Mouse (Mus musculus) heart, embryonic 13.5 days (tissue): ENCODE results near the gene Rufy1. TPM values are rescaled to one million over a fixed set of nuclear protein-coding genes. Genes with fewer than 3 reads are reported as not detected.
A peak's percentile ranks its signal among the peaks of the same experiment; 100 is the strongest.
"Not testable (repeated sequence)": the region's sequence is repeated elsewhere in the genome, so short reads cannot be mapped to it uniquely, and the experiment has no call there.

Experiments used
- ATAC-seq: fragments of 200-750 bp; cut with Nextera tagmentation; 2 replicates; pipeline ENCODE4 v1.8.0; 2017; ENCODE audit warnings: moderate TSS enrichment; ENCODE audit not compliant: insufficient number of reproducible peaks, low FRiP score, low TSS enrichment; ENCODE audit errors: extremely low read depth
- H3K27ac ChIP-seq: fragments of 300-500 bp; sonication (generic); replicated peaks from 2 replicates; pipeline ENCODE4 v1.5.1; 2015; ENCODE audit warnings: moderate library complexity, mild to moderate bottlenecking, inconsistent platforms
- H3K27me3 ChIP-seq: fragments of 300-500 bp; sonication (generic); replicated peaks from 2 replicates; pipeline ENCODE4 v1.6.1; 2015; ENCODE audit warnings: mild to moderate bottlenecking, inconsistent platforms
- H3K36me3 ChIP-seq: fragments of 300-500 bp; sonication (generic); 2 replicates; pipeline ENCODE4 v1.6.1; 2015; ENCODE audit warnings: mild to moderate bottlenecking, inconsistent platforms
- H3K4me1 ChIP-seq: fragments of 300-500 bp; sonication (generic); 2 replicates; pipeline ENCODE4 v1.6.1; 2015; ENCODE audit warnings: inconsistent platforms
- H3K4me2 ChIP-seq: fragments of 300-500 bp; sonication (generic); 2 replicates; pipeline ENCODE4 v1.6.1; 2015; ENCODE audit warnings: inconsistent platforms, mild to moderate bottlenecking, moderate library complexity
- H3K4me3 ChIP-seq: fragments of 300-500 bp; sonication (generic); 2 replicates; pipeline ENCODE4 v1.5.1; 2015; ENCODE audit warnings: moderate library complexity, mild to moderate bottlenecking, inconsistent platforms
- H3K9ac ChIP-seq: fragments of 300-500 bp; sonication (generic); 2 replicates; pipeline ENCODE4 v1.6.1; 2015; ENCODE audit warnings: inconsistent platforms, mild to moderate bottlenecking, moderate library complexity
- H3K9me3 ChIP-seq: fragments of 300-500 bp; sonication (generic); 2 replicates; pipeline ENCODE4 v1.6.1; 2016; ENCODE audit warnings: inconsistent platforms
- WGBS: fragments of 180-500 bp; shearing (Covaris S2); methylation state at CpG from one replicate; pipeline ENCODE4 v1.1.7; 2015; ENCODE audit warnings: mixed read lengths; 5-methylcytosine and 5-hydroxymethylcytosine counted together
- polyA plus RNA-seq: library from polyadenylated mRNA; unstranded; fragments of >200 nt; fragmentation: Nextera tagmentation; extraction: Ambion mirVana; gene quantifications from 2 replicates; pipeline ENCODE4 v1.2.1, GENCODE M21; 2015

The Rufy1 gene
- polyA plus RNA-seq, 1 experiment from 2014 or later, result 19.5 TPM

DNA sequence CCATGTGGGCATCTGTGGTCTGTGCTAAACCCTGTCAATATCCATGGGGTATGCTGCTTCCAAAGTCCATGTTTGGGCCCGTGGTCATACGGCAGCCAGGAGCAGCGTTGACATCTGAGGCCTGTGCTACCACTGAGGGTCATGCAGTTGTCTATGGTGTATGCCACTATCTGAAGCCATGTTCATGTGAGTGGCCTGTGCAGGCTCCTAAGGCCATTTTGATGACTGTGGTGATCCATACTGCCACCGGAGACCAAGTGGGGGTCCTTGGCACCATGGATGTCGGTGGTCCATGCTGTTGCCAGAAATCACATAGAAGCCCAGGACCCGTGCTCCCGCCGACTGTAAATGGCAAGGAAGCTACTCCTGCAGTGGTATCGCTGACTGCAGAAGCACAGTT lies 63.4 kb downstream of the Rufy1 start:
- H3K4me3 ChIP-seq, result no peak overlapping the region
- ATAC-seq, result no peak
- H3K9me3 ChIP-seq, result no peaks in the 10 kb centered on the region
- H3K9ac ChIP-seq, result no peak overlapping the region
- WGBS, result 81% methylated on average over 9 of the region's 9 CpGs
- no peak overlapping the region for H3K27ac ChIP-seq
- no peaks in the 10 kb centered on the region for H3K36me3 ChIP-seq
- H3K4me2 ChIP-seq, result no peak overlapping the region
- H3K27me3 ChIP-seq, result peaks cover 10% of the 10 kb centered on the region
- H3K4me1 ChIP-seq, result peaks cover 9% of the 10 kb centered on the region

DNA sequence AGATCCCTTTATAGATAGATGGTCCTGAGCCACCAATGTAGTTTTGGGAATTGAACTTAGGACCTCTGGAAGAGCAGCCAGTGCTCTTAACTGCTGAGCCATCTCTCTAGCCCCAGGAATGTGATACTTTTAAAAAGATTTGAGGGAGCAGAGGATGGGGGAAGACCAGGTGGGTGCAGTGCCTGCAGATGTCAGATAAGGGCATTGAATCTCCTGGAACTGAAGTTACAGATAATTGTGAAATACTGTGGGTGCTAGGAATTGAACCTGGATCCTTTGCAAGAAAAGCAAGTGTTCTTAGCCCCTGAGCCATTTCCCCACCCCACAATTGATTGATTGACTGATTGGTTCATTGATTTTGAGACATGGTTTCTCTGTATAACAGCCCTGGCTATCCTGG lies 65.6 kb downstream of the Rufy1 start:
- ATAC-seq, result no peak
- Histone ChIP-seq H3K9ac (no peak overlapping the region), H3K36me3 (no peaks in the 10 kb centered on the region), H3K4me1 (no peaks in the 10 kb centered on the region), H3K27ac (no peak overlapping the region), H3K4me2 (no peak overlapping the region), H3K9me3 (no peaks in the 10 kb centered on the region), H3K27me3 (peaks cover 10% of the 10 kb centered on the region), H3K4me3 (no peak overlapping the region)

DNA sequence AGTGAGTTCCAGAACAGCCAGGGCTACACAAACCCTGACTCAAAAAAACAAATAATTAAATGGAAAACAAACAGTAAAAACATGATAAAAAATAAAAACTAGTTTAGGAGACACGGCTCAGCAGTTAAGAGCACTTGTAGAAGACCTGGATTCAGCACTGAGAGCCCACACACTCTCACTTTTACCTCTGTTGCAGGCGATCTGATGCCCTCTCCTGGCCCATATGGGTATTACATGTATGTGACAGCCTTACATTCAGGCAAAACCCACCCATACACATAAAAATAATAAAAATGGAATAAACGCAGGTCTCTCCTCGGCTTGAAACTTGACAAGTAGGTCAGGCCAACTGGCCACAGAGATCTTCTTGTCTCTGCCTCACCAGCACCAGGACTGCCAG lies 66.4 kb downstream of the Rufy1 start:
- 6% methylated on average over 4 of the region's 4 CpGs for WGBS
- ATAC-seq, result no peak
- no peaks in the 10 kb centered on the region for H3K9me3 ChIP-seq
- no peak overlapping the region for H3K4me2 ChIP-seq
- peaks cover 11% of the 10 kb centered on the region for H3K27me3 ChIP-seq
- no peak overlapping the region for H3K4me3 ChIP-seq
- no peak overlapping the region for H3K9ac ChIP-seq
- no peaks in the 10 kb centered on the region for H3K36me3 ChIP-seq
- H3K27ac ChIP-seq, result no peak overlapping the region
- H3K4me1 ChIP-seq, result no peaks in the 10 kb centered on the region

DNA sequence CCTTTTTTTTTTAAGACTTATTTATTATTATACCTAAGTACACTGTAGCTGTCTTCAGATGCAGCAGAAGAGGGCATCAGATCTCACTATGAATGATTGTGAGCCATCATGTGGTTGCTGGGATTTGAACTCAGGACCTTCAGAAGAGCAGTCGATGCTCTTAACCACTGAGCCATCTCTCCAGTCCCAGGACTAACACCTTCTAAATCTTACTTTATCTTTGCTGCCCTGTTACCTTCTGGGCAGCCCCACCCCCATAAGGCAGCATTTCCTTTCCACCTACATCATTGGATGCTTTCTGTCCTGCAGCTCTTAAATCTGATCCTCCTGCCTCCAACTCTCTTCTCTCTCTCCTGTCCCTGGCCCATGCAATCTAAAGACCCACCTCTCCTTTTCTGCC lies 69.6 kb downstream of the Rufy1 start:
- ATAC-seq, H3K9me3 ChIP-seq, H3K27ac ChIP-seq, H3K4me2 ChIP-seq, H3K4me1 ChIP-seq, H3K9ac ChIP-seq, H3K4me3 ChIP-seq, H3K36me3 ChIP-seq: not testable (repeated sequence)
- WGBS, result 45% methylated on average over 1 of the region's 1 CpGs
- H3K27me3 ChIP-seq, result peaks cover 29% of the 10 kb centered on the region

DNA sequence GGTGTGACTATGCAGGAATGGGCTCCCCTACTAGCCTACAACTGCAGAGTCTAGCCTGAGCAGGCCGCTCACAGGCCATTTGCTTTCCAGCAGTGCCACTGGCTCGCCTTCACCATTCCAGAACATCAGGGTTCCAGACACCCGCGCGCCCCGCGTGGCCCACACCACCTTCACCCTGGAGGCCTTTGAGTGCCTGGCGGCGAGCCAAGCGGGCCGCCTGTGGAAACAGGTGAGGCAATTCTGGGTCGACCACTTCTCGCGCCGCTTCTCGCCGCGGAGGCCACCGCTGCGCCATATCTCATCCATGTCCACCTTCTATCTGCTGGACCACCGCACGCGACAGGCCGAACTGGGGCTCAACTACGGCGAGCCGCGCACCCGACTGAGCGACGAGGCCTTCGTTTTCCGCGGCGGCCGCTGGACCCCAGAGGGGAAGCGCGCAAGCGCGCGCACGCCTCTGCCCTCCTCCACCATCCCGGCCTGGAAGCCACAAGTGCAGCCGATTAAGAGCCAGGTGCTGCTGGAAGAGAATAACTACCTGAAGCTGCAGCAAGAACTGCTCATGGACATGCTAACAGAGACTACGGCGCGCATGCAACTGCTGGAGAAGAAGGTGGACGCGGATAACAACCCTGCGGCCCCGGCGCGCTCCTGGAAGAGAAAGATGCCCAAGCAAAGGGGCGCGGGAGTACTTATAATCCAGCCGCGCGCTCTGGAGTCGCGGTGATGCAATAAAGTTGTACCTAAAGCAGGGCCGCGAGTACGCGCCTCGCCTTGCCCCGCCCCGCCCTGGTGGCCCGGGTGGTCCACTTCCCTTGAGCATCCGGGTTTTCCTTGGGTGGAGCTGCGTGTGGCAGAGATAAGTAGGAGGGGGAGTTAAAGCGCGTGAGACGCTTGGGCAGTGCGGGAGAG lies 71.7 kb downstream of the Rufy1 start:
- Histone ChIP-seq H3K9me3 (no peaks in the 10 kb centered on the region), H3K27me3 (peaks cover 21% of the 10 kb centered on the region), H3K4me2 (peak overlapping the region; percentile 87), H3K9ac (peak overlapping the region; percentile 83), H3K4me1 (peaks cover 3% of the 10 kb centered on the region; the same call in 1 of the 2 replicates), H3K27ac (no peak overlapping the region), H3K4me3 (peak overlapping the region; percentile 66), H3K36me3 (no peaks in the 10 kb centered on the region)
- WGBS, result 2% methylated on average over 74 of the region's 74 CpGs
- peak; percentile 16; the same call in 1 of the 2 replicates for ATAC-seq

DNA sequence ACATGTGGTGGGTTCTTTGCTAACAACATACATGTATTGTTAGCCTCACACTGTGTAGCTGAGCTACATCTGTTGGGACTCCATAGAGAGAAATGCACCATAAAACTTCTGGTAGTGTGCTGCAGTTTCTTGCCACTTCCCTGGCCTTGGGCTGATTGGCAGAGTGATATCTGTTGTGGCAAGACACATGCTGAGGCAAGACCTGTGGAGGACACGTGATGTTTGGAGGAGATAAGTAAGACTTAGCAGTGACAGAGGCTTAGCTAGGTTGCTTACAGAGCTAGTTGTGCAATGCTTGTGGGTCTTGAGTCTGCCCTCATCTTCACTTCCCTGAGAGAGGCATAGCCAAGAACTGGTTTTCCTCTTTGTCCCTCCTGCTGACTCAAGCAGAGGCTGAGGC lies 75.5 kb downstream of the Rufy1 start:
- no peak for ATAC-seq
- H3K4me1 ChIP-seq, result peaks cover 3% of the 10 kb centered on the region; the same call in 1 of the 2 replicates
- H3K36me3 ChIP-seq, result no peaks in the 10 kb centered on the region
- no peak overlapping the region for H3K9ac ChIP-seq
- no peak overlapping the region for H3K27ac ChIP-seq
- H3K4me3 ChIP-seq, result no peak overlapping the region
- no peak overlapping the region for H3K4me2 ChIP-seq
- H3K9me3 ChIP-seq, result no peaks in the 10 kb centered on the region
- H3K27me3 ChIP-seq, result peaks cover 21% of the 10 kb centered on the region
- 48% methylated on average over 1 of the region's 1 CpGs for WGBS

DNA sequence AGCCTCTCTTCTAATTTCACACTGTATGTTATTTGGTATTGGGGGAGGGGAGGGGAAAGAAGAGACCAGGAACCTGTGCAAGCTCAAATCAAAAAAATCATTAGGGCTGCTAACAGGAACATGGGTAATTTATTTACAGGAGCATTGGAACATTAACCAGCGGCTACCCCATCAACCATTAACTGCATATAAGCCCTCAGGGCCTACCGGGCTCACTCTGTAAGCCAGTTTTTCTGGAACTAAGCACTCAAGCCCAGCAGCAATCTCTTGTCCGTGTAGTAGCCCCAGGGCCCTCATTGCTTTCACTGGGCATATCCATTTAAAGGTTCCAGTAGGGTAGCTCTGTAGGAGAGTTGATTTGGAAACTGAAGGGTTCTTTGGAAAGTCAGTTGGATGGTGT lies 76.1 kb downstream of the Rufy1 start:
- Histone ChIP-seq H3K9me3 (no peaks in the 10 kb centered on the region), H3K27me3 (peaks cover 21% of the 10 kb centered on the region), H3K36me3 (no peaks in the 10 kb centered on the region), H3K4me3 (no peak overlapping the region), H3K9ac (no peak overlapping the region), H3K4me1 (peaks cover 3% of the 10 kb centered on the region; the same call in 1 of the 2 replicates), H3K4me2 (no peak overlapping the region), H3K27ac (no peak overlapping the region)
- no peak for ATAC-seq
- 69% methylated on average over 3 of the region's 3 CpGs for WGBS

DNA sequence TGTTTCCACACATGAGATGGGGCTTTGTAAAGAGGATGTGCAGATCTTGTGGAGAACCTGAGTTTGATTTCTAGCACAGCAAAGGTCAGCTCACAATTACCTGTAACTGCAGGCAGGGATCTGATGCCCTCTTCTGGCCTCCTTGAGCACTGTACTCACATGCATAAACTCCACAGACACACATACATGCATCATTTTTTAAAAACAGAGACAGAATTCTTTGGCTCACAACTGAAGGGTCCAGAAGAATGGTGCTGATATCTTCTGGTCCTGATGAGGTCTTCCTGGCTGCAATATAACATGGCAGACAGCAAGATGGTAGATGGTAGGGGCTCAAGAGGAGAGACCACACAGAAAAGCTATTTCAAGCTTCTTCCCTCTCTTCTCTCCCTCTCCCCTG lies 76.8 kb downstream of the Rufy1 start, which contains the start of gene Cby3:
Gene Cby3, plus strand, starts transcription at position 301 of the 400 bp plus-strand sequence.
- H3K4me2 ChIP-seq, result no peak within 1 kb of the TSS
- peaks cover 3% of the 10 kb centered on the region; the same call in 1 of the 2 replicates for H3K4me1 ChIP-seq
- H3K27me3 ChIP-seq, result peaks cover 17% of the 10 kb centered on the region
- no peak within 1 kb of the TSS for H3K4me3 ChIP-seq
- no peaks in the 10 kb centered on the region for H3K36me3 ChIP-seq
- H3K27ac ChIP-seq, result no peak within 1 kb of the TSS
- no peak within 1 kb of the TSS for H3K9ac ChIP-seq
- H3K9me3 ChIP-seq, result no peaks in the 10 kb centered on the region
- no peak for ATAC-seq

DNA sequence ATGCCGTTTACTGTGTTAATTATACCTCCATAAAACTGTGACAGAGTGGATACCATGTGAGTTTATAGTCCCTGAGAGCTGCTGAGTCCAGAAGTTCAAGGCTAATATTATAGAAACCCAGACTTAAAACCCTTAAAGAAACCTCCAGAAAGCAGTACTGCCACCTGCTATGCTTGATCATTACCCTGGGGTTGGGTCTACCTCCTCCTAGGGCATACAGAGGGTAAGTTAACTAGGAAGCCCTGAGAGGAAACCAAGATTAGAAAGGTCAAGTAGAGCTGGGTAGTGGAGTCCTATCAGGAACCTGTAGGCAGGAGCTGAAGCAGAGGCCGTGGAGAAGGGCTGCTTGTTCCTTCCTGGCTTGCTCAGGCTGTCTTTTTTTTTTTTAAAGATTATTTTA lies 78.7 kb downstream of the Rufy1 start:
- H3K4me3 ChIP-seq, result no peak overlapping the region
- H3K9ac ChIP-seq, result no peak overlapping the region
- 65% methylated on average over 2 of the region's 2 CpGs for WGBS
- no peaks in the 10 kb centered on the region for H3K36me3 ChIP-seq
- ATAC-seq, result no peak
- no peak overlapping the region for H3K4me2 ChIP-seq
- H3K9me3 ChIP-seq, result no peaks in the 10 kb centered on the region
- H3K27me3 ChIP-seq, result no peaks in the 10 kb centered on the region; the same call in 1 of the 2 replicates
- H3K27ac ChIP-seq, result no peak overlapping the region
- H3K4me1 ChIP-seq, result no peaks in the 10 kb centered on the region

DNA sequence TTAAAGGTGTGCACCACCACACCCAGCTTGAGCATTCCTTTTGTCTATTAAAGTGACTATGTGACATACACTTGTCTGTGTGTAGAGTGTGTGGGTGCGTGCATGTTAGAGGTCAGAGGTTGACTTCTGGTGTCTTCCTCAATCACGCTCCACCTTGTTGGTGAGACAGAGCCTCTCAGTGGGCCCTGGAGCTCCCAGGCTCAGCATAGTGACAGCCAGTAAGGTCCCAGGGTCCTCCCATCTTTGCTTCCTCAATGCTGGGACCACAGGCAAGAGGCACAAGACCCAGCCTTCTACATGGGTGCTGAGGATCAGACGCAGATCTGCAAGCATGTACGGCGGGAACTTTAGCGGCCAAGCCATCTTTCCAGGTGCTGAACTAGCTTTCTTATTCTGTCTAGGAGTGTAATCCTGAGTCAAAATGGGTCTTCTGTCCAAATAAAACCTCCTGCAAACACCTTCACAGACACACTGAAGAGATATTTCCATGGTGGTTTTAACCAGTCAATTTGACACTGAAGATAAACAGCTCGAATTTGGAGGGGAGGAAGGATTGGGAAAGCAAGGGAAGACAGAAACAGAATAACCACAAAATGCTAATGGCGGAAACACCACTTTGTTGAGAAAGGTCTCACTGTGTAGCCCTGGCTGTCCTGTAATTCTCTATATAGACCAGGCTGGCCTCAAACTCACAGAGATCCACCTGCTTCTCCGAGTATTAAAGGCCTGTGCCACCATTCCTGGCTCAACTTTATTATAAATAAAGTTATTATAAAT lies 84.5 kb downstream of the Rufy1 start:
- H3K9me3 ChIP-seq, result 0 out of 2 replicates have a peak, but pooled peaks cover 2% of the 10 kb centered on the region
- no peaks in the 10 kb centered on the region for H3K4me1 ChIP-seq
- ATAC-seq, result no peak
- 81% methylated on average over 9 of the region's 9 CpGs for WGBS
- H3K27me3 ChIP-seq, result no peaks in the 10 kb centered on the region
- no peak overlapping the region for H3K4me3 ChIP-seq
- H3K4me2 ChIP-seq, result no peak overlapping the region
- no peaks in the 10 kb centered on the region for H3K36me3 ChIP-seq
- no peak overlapping the region for H3K27ac ChIP-seq
- H3K9ac ChIP-seq, result no peak overlapping the region

DNA sequence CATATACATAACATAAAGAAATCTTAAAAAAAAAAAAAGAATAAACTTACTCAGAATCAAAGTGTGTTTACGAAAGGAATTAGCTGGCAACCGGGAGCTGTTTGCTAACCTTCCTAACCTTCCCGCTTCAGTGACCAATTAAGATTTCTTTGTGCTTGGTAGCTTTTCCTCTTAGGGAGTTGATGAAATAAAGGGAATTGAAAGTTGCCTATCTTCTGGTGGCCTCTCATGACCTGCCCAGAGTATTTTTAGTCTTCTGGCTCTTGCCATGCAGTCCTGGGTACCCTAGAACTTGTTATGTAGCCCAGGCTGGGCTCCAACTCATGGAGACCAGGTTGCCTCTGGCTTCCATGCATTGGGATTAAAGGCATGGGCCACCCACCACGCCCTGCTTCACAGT lies 85.4 kb downstream of the Rufy1 start:
- Histone ChIP-seq H3K27me3 (no peaks in the 10 kb centered on the region), H3K4me1 (no peaks in the 10 kb centered on the region), H3K9ac (no peak overlapping the region), H3K9me3 (0 out of 2 replicates have a peak, but pooled peaks cover 3% of the 10 kb centered on the region), H3K4me3 (no peak overlapping the region), H3K27ac (no peak overlapping the region), H3K4me2 (no peak overlapping the region), H3K36me3 (no peaks in the 10 kb centered on the region)
- no peak for ATAC-seq
- WGBS, result 79% methylated on average over 4 of the region's 4 CpGs
